13 mouse cellular contexts compared by ENCODE assay signal in genomic region chr9:78506002-78506721, GRCm38 (mm10). TPM values are rescaled to one million over a fixed set of nuclear protein-coding genes. Genes with fewer than 3 reads are reported as not detected.
DNase-seq lines count a peak whose midpoint lies in the region; ATAC-seq and TF ChIP-seq lines count a peak whose summit lies in the region.
"Had no signal": no experiment of that assay in that cellular context is flagged by ENCODE, and none has a peak within 500 bp of the region (broad histone marks: within the 10 kb centered on the region; RNA-seq: fewer than 3 reads in every experiment).

No protein-coding gene starts in this region.

- H3K4me1 ChIP-seq in heart, embryonic 11.5 days (ENCODE audit: control insufficient read depth, insufficient read depth, low read length), result peaks cover 23% of the 10 kb centered on the region
- no peaks in the 10 kb centered on the region; the same call in 1 of the 2 replicates for H3K4me1 ChIP-seq in heart, adult 2 months (ENCODE audit: control insufficient read depth, insufficient read depth, low read length)
- peaks cover 41% of the 10 kb centered on the region for H3K4me1 ChIP-seq in G1E (ENCODE audit: insufficient read depth, low read depth, low read length)
- peaks cover 32% of the 10 kb centered on the region for H3K4me1 ChIP-seq in liver, embryonic 15.5 days (replicated peaks)

- no peaks in the 10 kb centered on the region for H3K27me3 ChIP-seq in heart, embryonic 11.5 days (ENCODE audit: control insufficient read depth, insufficient read depth, low read length)
- H3K27me3 ChIP-seq in heart, adult 2 months (ENCODE audit: control insufficient read depth, insufficient read depth, low read length), result no peaks in the 10 kb centered on the region
- peaks cover 24% of the 10 kb centered on the region for H3K27me3 ChIP-seq in G1E (ENCODE audit: insufficient read depth, low read length)
- peaks cover 7% of the 10 kb centered on the region for H3K27me3 ChIP-seq in liver, embryonic 15.5 days
- H3K27me3 ChIP-seq: limb, embryonic 15.5 days had no signal

- no peak for DNase-seq in heart, adult 2 months
- no peak for DNase-seq in G1E (ENCODE audit: low spot score)
- peak; percentile 66 for DNase-seq in kidney, adult 9 months
- no peak for DNase-seq in cerebellum, postnatal 4 days (ENCODE audit: low spot score in 2 of 2)
- no peak for DNase-seq in right cerebral cortex, postnatal 25 days
- no peak for DNase-seq in right cerebral cortex, adult 2 months (ENCODE audit: low spot score in 2 of 2)
- DNase-seq: cerebellum, adult 2 months; gastrocnemius, postnatal 14 days had no signal

- TF ChIP-seq POLR2A in heart, adult 2 months (IDR thresholded peaks at IDR 0.05; ENCODE audit: insufficient read depth, low read depth, low read length), result no peak

- intact Hi-C loops in heart, adult 2 months (cut with DNase I), result no loop called here

- peak overlapping the region; percentile 45 for H3K4me2 ChIP-seq in heart, embryonic 11.5 days
- H3K4me2 ChIP-seq in liver, embryonic 15.5 days, result peak overlapping the region; percentile 47
- H3K4me2 ChIP-seq: limb, embryonic 15.5 days had no signal

- H3K9ac ChIP-seq in heart, embryonic 11.5 days (ENCODE audit: low read depth, low read length), result peak overlapping the region; percentile 46; the same call in 1 of the 2 replicates
- H3K9ac ChIP-seq in heart, adult 2 months (ENCODE audit: low read depth, low read length), result no peak overlapping the region
- no peak overlapping the region for H3K9ac ChIP-seq in liver, embryonic 15.5 days
- H3K9ac ChIP-seq: limb, embryonic 15.5 days had no signal

- TF ChIP-seq CTCF in heart, adult 2 months (IDR thresholded peaks at IDR 0.05), result no peak
- no peak for TF ChIP-seq CTCF in G1E (IDR thresholded peaks at IDR 0.05; ENCODE audit: low read depth, low read length)

- WGBS in heart, embryonic 11.5 days (ENCODE audit: insufficient replicate concordance), result 12% methylated on average over 11 of the region's 11 CpGs
- 22% methylated on average over 11 of the region's 11 CpGs for WGBS in heart, adult 2 months
- 25% methylated on average over 11 of the region's 11 CpGs for WGBS in liver, embryonic 15.5 days (ENCODE audit: insufficient replicate concordance)

- no peak for TF ChIP-seq EP300 in heart, adult 2 months (IDR thresholded peaks at IDR 0.05; ENCODE audit: insufficient read depth, low read depth, low read length)

- no peaks in the 10 kb centered on the region for H3K36me3 ChIP-seq in heart, embryonic 11.5 days (ENCODE audit: control insufficient read depth, insufficient read depth, low read length)
- H3K36me3 ChIP-seq in heart, adult 2 months (ENCODE audit: control insufficient read depth, insufficient read depth, low read length), result no peaks in the 10 kb centered on the region
- no peaks in the 10 kb centered on the region for H3K36me3 ChIP-seq in G1E (replicated peaks)
- H3K36me3 ChIP-seq in liver, embryonic 15.5 days (replicated peaks), result no peaks in the 10 kb centered on the region
- H3K36me3 ChIP-seq: limb, embryonic 15.5 days had no signal

- H3K9me3 ChIP-seq in heart, embryonic 11.5 days (replicated peaks; ENCODE audit: control insufficient read depth, low read length), result no peaks in the 10 kb centered on the region
- no peaks in the 10 kb centered on the region for H3K9me3 ChIP-seq in G1E (replicated peaks)
- no peaks in the 10 kb centered on the region for H3K9me3 ChIP-seq in liver, embryonic 15.5 days (replicated peaks)
- H3K9me3 ChIP-seq: limb, embryonic 15.5 days had no signal

- no peak overlapping the region for H3K4me3 ChIP-seq in heart, embryonic 11.5 days (ENCODE audit: low read depth, low read length)
- H3K4me3 ChIP-seq in heart, adult 2 months, result no peak overlapping the region
- peak overlapping the region; percentile 57; the same call in 1 of the 2 replicates for H3K4me3 ChIP-seq in G1E (ENCODE audit: low read depth, low read length)
- peak overlapping the region; percentile 24 for H3K4me3 ChIP-seq in liver, embryonic 15.5 days (replicated peaks)
- H3K4me3 ChIP-seq: limb, embryonic 15.5 days; myocyte had no signal

- ATAC-seq in heart, embryonic 11.5 days (replicated peaks; ENCODE audit: insufficient number of reproducible peaks, low FRiP score, low TSS enrichment), result peak; percentile 78
- peak; percentile 94 for ATAC-seq in G1E (ENCODE audit: extremely low read depth, insufficient number of reproducible peaks, low FRiP score, poor library complexity, severe bottlenecking)
- ATAC-seq in liver, embryonic 15.5 days (ENCODE audit: insufficient read depth), result peak; percentile 83

- peak overlapping the region; percentile 73 for H3K27ac ChIP-seq in heart, embryonic 11.5 days (ENCODE audit: low read depth, low read length)
- H3K27ac ChIP-seq in heart, adult 2 months, result no peak overlapping the region
- H3K27ac ChIP-seq in liver, embryonic 15.5 days (replicated peaks), result peak overlapping the region; percentile 82
- H3K27ac ChIP-seq: limb, embryonic 15.5 days had no signal

- no peaks in the 10 kb centered on the region for H3K79me2 ChIP-seq in heart, adult 2 months (replicated peaks; ENCODE audit: control insufficient read depth, insufficient read depth, low read length)

RNA-seq across cellular contexts. Expression of gene Eef1a1, which starts 17.2 kb away (rescaled TPM):
- 3,731 and 3,838 TPM in 2 replicates for polyA plus RNA-seq in heart, embryonic 11.5 days (2014; fragmentation: Nextera tagmentation; extraction: Ambion mirVana)
- 1,000 to 10,000 TPM in 1 of 2 experiments, 100 to 1,000 TPM in 1; 970 to 1,045 TPM for total RNA-seq in heart, adult 2 months (2021)
- polyA plus RNA-seq in heart, adult 2 months (2012; rRNA removed), result 901 and 1,346 TPM in 2 replicates
- total RNA-seq in G1E (2014; fragmentation: Nextera tagmentation) (20,210 and 21,324 TPM in 2 replicates), G1E (2017) (8,565 and 9,264 TPM in 2 replicates)
- 1,062 and 1,118 TPM in 2 replicates for polyA plus RNA-seq in G1E (2012)
- 2,003 and 2,036 TPM in 2 replicates for polyA plus RNA-seq in liver, embryonic 15.5 days (2015; fragmentation: Nextera tagmentation; extraction: Ambion mirVana)

RNA-seq across cellular contexts. Expression of gene Gm17324, which starts 57.6 kb away (rescaled TPM):
- polyA plus RNA-seq in heart, embryonic 11.5 days (2014; fragmentation: Nextera tagmentation; extraction: Ambion mirVana), result 0.46 TPM in 1 of 2 replicates, not detected in the other
- not detected for total RNA-seq in heart, adult 2 months (2021)
- polyA plus RNA-seq in heart, adult 2 months (2012; rRNA removed), result not detected in 2 replicates
- total RNA-seq in G1E (2014; fragmentation: Nextera tagmentation), result not detected in 2 replicates
- 0.35 TPM in 1 of 2 replicates, not detected in the other for total RNA-seq in G1E (2017)
- 0.08 TPM in 1 of 2 replicates, not detected in the other for polyA plus RNA-seq in G1E (2012)
- polyA plus RNA-seq in liver, embryonic 15.5 days (2015; fragmentation: Nextera tagmentation; extraction: Ambion mirVana), result 0.45 and 0.68 TPM in 2 replicates
- total RNA-seq: adrenal gland, adult 18-20 months; gastrocnemius, postnatal 14 days had no signal

RNA-seq across cellular contexts. Expression of gene Mto1, which starts 58.2 kb away (rescaled TPM):
- 27.6 and 28.2 TPM in 2 replicates for polyA plus RNA-seq in heart, embryonic 11.5 days (2014; fragmentation: Nextera tagmentation; extraction: Ambion mirVana)
- total RNA-seq in heart, adult 2 months (2021), result 10 to 100 TPM; 22.5 to 27.6 TPM
- 15.8 and 24.9 TPM in 2 replicates for polyA plus RNA-seq in heart, adult 2 months (2012; rRNA removed)
- total RNA-seq in G1E (2014; fragmentation: Nextera tagmentation) (39.3 and 41.4 TPM in 2 replicates), G1E (2017) (35.1 and 35.5 TPM in 2 replicates)
- polyA plus RNA-seq in G1E (2012), result 13.7 and 18.3 TPM in 2 replicates
- polyA plus RNA-seq in liver, embryonic 15.5 days (2015; fragmentation: Nextera tagmentation; extraction: Ambion mirVana), result 19.6 and 19.8 TPM in 2 replicates

Comparison
In these comparisons a context has a peak if more than half of its experiments do, and no peak if none do; other contexts are left out.
1. H3K4me3 ChIP-seq: peak in G1E (single experiment) and liver, embryonic 15.5 days (single experiment); none in heart, embryonic 11.5 days (single experiment) and heart, adult 2 months (single experiment).
2. Peak in every context shown above with its lines, with median percentiles within 50 percentile points of each other: ATAC-seq.